8 mouse cellular contexts compared by ENCODE assay signal in genomic region chr2:131040854-131041825, GRCm38 (mm10). TPM values are rescaled to one million over a fixed set of nuclear protein-coding genes. Genes with fewer than 3 reads are reported as not detected.
A peak's percentile ranks its signal among the peaks of the same experiment; 100 is the strongest.
DNase-seq lines count a peak whose midpoint lies in the region; ATAC-seq and TF ChIP-seq lines count a peak whose summit lies in the region.

No protein-coding gene starts in this region.

- peak overlapping the region; percentile 17 for H3K9ac ChIP-seq in heart, postnatal 0 days (replicated peaks; ENCODE audit: low read depth, low read length)
- H3K9ac ChIP-seq in midbrain, embryonic 15.5 days: peak overlapping the region; percentile 71

- 5% methylated on average over 104 of the region's 115 CpGs for WGBS in heart, postnatal 0 days
- WGBS in midbrain, embryonic 15.5 days: 3% methylated on average over 84 of the region's 115 CpGs

- peak; percentile 33 for DNase-seq in thymus, postnatal 4 days
- DNase-seq in thymus, postnatal 10 days (ENCODE audit: low spot score in 2 of 2): no peak
- DNase-seq in embryo, embryonic 9.5 days (ENCODE audit: extremely low spot score): peak; percentile 48
- no peak for DNase-seq in heart, postnatal 0 days (ENCODE audit: low spot score)
- peak; percentile 75 to 89 for DNase-seq in left cerebral cortex, adult 18-20 months (ENCODE audit: low spot score in 2 of 2)
- peak; percentile 42 for DNase-seq in testis, postnatal 14 days (ENCODE audit: low spot score)
- DNase-seq in thymus, postnatal 36 days: no peak

- H3K4me2 ChIP-seq in heart, postnatal 0 days (ENCODE audit: low read depth, low read length): peak overlapping the region; percentile 87
- peak overlapping the region; percentile 71 for H3K4me2 ChIP-seq in midbrain, embryonic 15.5 days

- no peaks in the 10 kb centered on the region for H3K9me3 ChIP-seq in heart, postnatal 0 days (replicated peaks; ENCODE audit: control insufficient read depth, low read length)
- no peaks in the 10 kb centered on the region for H3K9me3 ChIP-seq in midbrain, embryonic 15.5 days

- ATAC-seq in heart, postnatal 0 days (ENCODE audit: insufficient read depth, low read depth): 0 out of 2 replicates have a peak, but pooled peaks have one; percentile 22
- peak; percentile 90 for ATAC-seq in midbrain, embryonic 15.5 days (replicated peaks)

- H3K4me3 ChIP-seq in heart, postnatal 0 days (ENCODE audit: low read depth, low read length): peak overlapping the region; percentile 53
- H3K4me3 ChIP-seq in midbrain, embryonic 15.5 days: peak overlapping the region; percentile 59

- TF ChIP-seq CTCF in heart, postnatal 0 days (IDR thresholded peaks at IDR 0.05; ENCODE audit: low read depth): no peak

- no peak for TF ChIP-seq EP300 in heart, postnatal 0 days (IDR thresholded peaks at IDR 0.05; ENCODE audit: low read depth)

- peaks cover 23% of the 10 kb centered on the region for H3K4me1 ChIP-seq in heart, postnatal 0 days (ENCODE audit: control insufficient read depth, insufficient read depth)
- peaks cover 17% of the 10 kb centered on the region for H3K4me1 ChIP-seq in midbrain, embryonic 15.5 days

- H3K27me3 ChIP-seq in heart, postnatal 0 days (ENCODE audit: control insufficient read depth, insufficient read depth, low read length): peaks cover 46% of the 10 kb centered on the region
- H3K27me3 ChIP-seq in midbrain, embryonic 15.5 days (replicated peaks): peaks cover 33% of the 10 kb centered on the region

- no peak overlapping the region for H3K27ac ChIP-seq in heart, postnatal 0 days (ENCODE audit: low read depth)
- H3K27ac ChIP-seq in midbrain, embryonic 15.5 days: peak overlapping the region; percentile 77

- no peaks in the 10 kb centered on the region for H3K36me3 ChIP-seq in heart, postnatal 0 days (replicated peaks; ENCODE audit: control insufficient read depth, insufficient read depth, low read length)
- H3K36me3 ChIP-seq in midbrain, embryonic 15.5 days (replicated peaks): no peaks in the 10 kb centered on the region

RNA-seq across cellular contexts. Expression of gene Gfra4, which starts 1.7 kb away (rescaled TPM):
- total RNA-seq in heart, postnatal 0 days (2014; rRNA removed; ENCODE audit: low replicate concordance): 0.19 and 10.7 TPM in 2 replicates
- 2.2 and 2.9 TPM in 2 replicates for polyA plus RNA-seq in heart, postnatal 0 days (2015; fragmentation: Nextera tagmentation; extraction: Ambion mirVana)
- total RNA-seq in left cerebral cortex, adult 18-20 months (2021): 10 to 100 TPM; 53.4 to 58.4 TPM
- 39.4 and 43.1 TPM in 2 replicates for polyA plus RNA-seq in midbrain, embryonic 15.5 days (2015; fragmentation: Nextera tagmentation; extraction: Ambion mirVana)

RNA-seq across cellular contexts. Expression of gene Adam33, which starts 22.5 kb away (rescaled TPM):
- total RNA-seq in heart, postnatal 0 days (2014; rRNA removed; ENCODE audit: low replicate concordance): 9.4 and 10.3 TPM in 2 replicates
- 4.8 and 5.2 TPM in 2 replicates for polyA plus RNA-seq in heart, postnatal 0 days (2015; fragmentation: Nextera tagmentation; extraction: Ambion mirVana)
- total RNA-seq in left cerebral cortex, adult 18-20 months (2021): 10 to 100 TPM in 1 of 2 experiments, 1 to 10 TPM in 1; 6.4 to 12.4 TPM
- polyA plus RNA-seq in midbrain, embryonic 15.5 days (2015; fragmentation: Nextera tagmentation; extraction: Ambion mirVana): 1.3 and 2.1 TPM in 2 replicates

RNA-seq across cellular contexts. Expression of gene Siglec1, which starts 45.4 kb away (rescaled TPM):
- 2.2 and 3.4 TPM in 2 replicates for total RNA-seq in heart, postnatal 0 days (2014; rRNA removed; ENCODE audit: low replicate concordance)
- polyA plus RNA-seq in heart, postnatal 0 days (2015; fragmentation: Nextera tagmentation; extraction: Ambion mirVana): 0.20 and 0.27 TPM in 2 replicates
- total RNA-seq in left cerebral cortex, adult 18-20 months (2021): under 1 TPM; 0.53 to 0.80 TPM
- 0.27 and 0.59 TPM in 2 replicates for polyA plus RNA-seq in midbrain, embryonic 15.5 days (2015; fragmentation: Nextera tagmentation; extraction: Ambion mirVana)

Comparison
In these comparisons a context has a peak if more than half of its experiments do, and no peak if none do; other contexts are left out.
1. DNase-seq: peak in thymus, postnatal 4 days (single experiment), embryo, embryonic 9.5 days (single experiment), left cerebral cortex, adult 18-20 months (2 of 2) and testis, postnatal 14 days (single experiment); none in thymus, postnatal 10 days (0 of 2), heart, postnatal 0 days (single experiment) and thymus, postnatal 36 days (0 of 2).